Mouse (Mus musculus): Measurements from ENCODE around the gene Tpgs1. TPM values are rescaled to one million over a fixed set of nuclear protein-coding genes. Genes with fewer than 3 reads are reported as not detected.
A peak's percentile ranks its signal among the peaks of the same experiment; 100 is the strongest.

The Tpgs1 gene
- polyA plus RNA-seq, 1 experiment from 2014 or later, result 105 TPM

GRCm38 (mm10) chr10:79637128-79638110, 31.8 kb upstream of the Tpgs1 start, which contains the start of gene Shc2:
Shc2 (minus strand) TSS chr10:79637918.
- H3K27me3 ChIP-seq (replicated peaks; ENCODE audit: control insufficient read depth, insufficient read depth, low read length), result peaks cover 9% of the 10 kb centered on the region; the same call in 1 of the 2 replicates
- peak within 1 kb of the TSS; percentile 81 for H3K9ac ChIP-seq (ENCODE audit: low read length)
- WGBS, result under 1% methylated on average over 105 of the region's 116 CpGs
- peak within 1 kb of the TSS; percentile 79 for H3K4me2 ChIP-seq (ENCODE audit: low read length)
- DNase-seq (ENCODE audit: low spot score) (peak; percentile 84), ATAC-seq (peak; percentile 87)
- H3K36me3 ChIP-seq (ENCODE audit: control insufficient read depth, insufficient read depth, low read length), result no peaks in the 10 kb centered on the region
- H3K4me1 ChIP-seq (ENCODE audit: control insufficient read depth, insufficient read depth, low read length), result peaks cover 3% of the 10 kb centered on the region; the same call in 1 of the 2 replicates
- peak within 1 kb of the TSS; percentile 85 for H3K27ac ChIP-seq (ENCODE audit: low read depth, low read length)
- no peaks in the 10 kb centered on the region for H3K9me3 ChIP-seq (replicated peaks; ENCODE audit: control insufficient read depth, low read length)
- H3K4me3 ChIP-seq (ENCODE audit: low read depth, low read length), result peak within 1 kb of the TSS; percentile 77

GRCm38 (mm10) chr10:79638486-79639204, 30.5 kb upstream of the Tpgs1 start:
- Histone ChIP-seq H3K9me3 (replicated peaks; ENCODE audit: control insufficient read depth, low read length) (no peaks in the 10 kb centered on the region), H3K4me1 (ENCODE audit: control insufficient read depth, insufficient read depth, low read length) (peaks cover 3% of the 10 kb centered on the region; the same call in 1 of the 2 replicates), H3K36me3 (ENCODE audit: control insufficient read depth, insufficient read depth, low read length) (no peaks in the 10 kb centered on the region), H3K27me3 (replicated peaks; ENCODE audit: control insufficient read depth, insufficient read depth, low read length) (peaks cover 9% of the 10 kb centered on the region; the same call in 1 of the 2 replicates), H3K9ac (ENCODE audit: low read length) (peak overlapping the region; percentile 81; the same call in 1 of the 2 replicates), H3K4me3 (ENCODE audit: low read depth, low read length) (peak overlapping the region; percentile 77; the same call in 1 of the 2 replicates), H3K4me2 (ENCODE audit: low read length) (peak overlapping the region; percentile 79), H3K27ac (ENCODE audit: low read depth, low read length) (no peak overlapping the region)
- ATAC-seq, result no peak
- DNase-seq (ENCODE audit: low spot score), result peak; percentile 46
- WGBS, result 4% methylated on average over 23 of the region's 23 CpGs

GRCm38 (mm10) chr10:79645711-79646110, 23.5 kb upstream of the Tpgs1 start, which contains the start of gene Odf3l2:
Odf3l2 (minus strand) TSS chr10:79645738.
- Histone ChIP-seq H3K9ac (ENCODE audit: low read length) (no peak within 1 kb of the TSS), H3K27ac (ENCODE audit: low read depth, low read length) (no peak within 1 kb of the TSS), H3K4me2 (ENCODE audit: low read length) (no peak within 1 kb of the TSS), H3K27me3 (replicated peaks; ENCODE audit: control insufficient read depth, insufficient read depth, low read length) (no peaks in the 10 kb centered on the region), H3K4me1 (ENCODE audit: control insufficient read depth, insufficient read depth, low read length) (no peaks in the 10 kb centered on the region), H3K9me3 (replicated peaks; ENCODE audit: control insufficient read depth, low read length) (no peaks in the 10 kb centered on the region), H3K36me3 (ENCODE audit: control insufficient read depth, insufficient read depth, low read length) (no peaks in the 10 kb centered on the region), H3K4me3 (ENCODE audit: low read depth, low read length) (no peak within 1 kb of the TSS)
- DNase-seq (ENCODE audit: low spot score) (no peak), ATAC-seq (no peak)
- WGBS, result 77% methylated on average over 8 of the region's 8 CpGs

- DNase-seq (ENCODE audit: low spot score), result peak; percentile 89
- no peak overlapping the region for H3K4me2 ChIP-seq (ENCODE audit: low read length)
- 31% methylated on average over 7 of the region's 7 CpGs for WGBS
- H3K36me3 ChIP-seq (ENCODE audit: control insufficient read depth, insufficient read depth, low read length), result no peaks in the 10 kb centered on the region
- H3K27ac ChIP-seq (ENCODE audit: low read depth, low read length), result no peak overlapping the region
- peak; percentile 83 for ATAC-seq
- H3K4me3 ChIP-seq (ENCODE audit: low read depth, low read length), result no peak overlapping the region
- no peaks in the 10 kb centered on the region for H3K9me3 ChIP-seq (replicated peaks; ENCODE audit: control insufficient read depth, low read length)
- no peaks in the 10 kb centered on the region for H3K27me3 ChIP-seq (replicated peaks; ENCODE audit: control insufficient read depth, insufficient read depth, low read length)
- no peaks in the 10 kb centered on the region for H3K4me1 ChIP-seq (ENCODE audit: control insufficient read depth, insufficient read depth, low read length)
- no peak overlapping the region for H3K9ac ChIP-seq (ENCODE audit: low read length)
Observed at GRCm38 (mm10) chr10:79649070-79649751, 20.0 kb upstream of the Tpgs1 start.

GRCm38 (mm10) chr10:79652789-79653188, 16.4 kb upstream of the Tpgs1 start:
- H3K36me3 ChIP-seq (ENCODE audit: control insufficient read depth, insufficient read depth, low read length), result no peaks in the 10 kb centered on the region
- H3K4me3 ChIP-seq (ENCODE audit: low read depth, low read length), result no peak overlapping the region
- H3K9me3 ChIP-seq (replicated peaks; ENCODE audit: control insufficient read depth, low read length), result no peaks in the 10 kb centered on the region
- no peaks in the 10 kb centered on the region for H3K27me3 ChIP-seq (replicated peaks; ENCODE audit: control insufficient read depth, insufficient read depth, low read length)
- H3K4me2 ChIP-seq (ENCODE audit: low read length), result no peak overlapping the region
- H3K27ac ChIP-seq (ENCODE audit: low read depth, low read length), result no peak overlapping the region
- no peaks in the 10 kb centered on the region for H3K4me1 ChIP-seq (ENCODE audit: control insufficient read depth, insufficient read depth, low read length)
- no peak for ATAC-seq
- no peak overlapping the region for H3K9ac ChIP-seq (ENCODE audit: low read length)
- no peak for DNase-seq (ENCODE audit: low spot score)
- WGBS, result 89% methylated on average over 7 of the region's 7 CpGs

GRCm38 (mm10) chr10:79654946-79655395, 14.2 kb upstream of the Tpgs1 start:
- H3K27me3 ChIP-seq (replicated peaks; ENCODE audit: control insufficient read depth, insufficient read depth, low read length), result no peaks in the 10 kb centered on the region
- WGBS, result 16% methylated on average over 1 of the region's 1 CpGs

GRCm38 (mm10) chr10:79658829-79659228, 10.3 kb upstream of the Tpgs1 start:
- WGBS, result 25% methylated on average over 4 of the region's 4 CpGs
- no peak overlapping the region for H3K27ac ChIP-seq (ENCODE audit: low read depth, low read length)
- no peak overlapping the region for H3K4me2 ChIP-seq (ENCODE audit: low read length)
- ATAC-seq (no peak), DNase-seq (ENCODE audit: low spot score) (no peak)
- no peak overlapping the region for H3K4me3 ChIP-seq (ENCODE audit: low read depth, low read length)
- no peaks in the 10 kb centered on the region for H3K27me3 ChIP-seq (replicated peaks; ENCODE audit: control insufficient read depth, insufficient read depth, low read length)
- no peaks in the 10 kb centered on the region for H3K9me3 ChIP-seq (replicated peaks; ENCODE audit: control insufficient read depth, low read length)
- no peak overlapping the region for H3K9ac ChIP-seq (ENCODE audit: low read length)
- H3K36me3 ChIP-seq (ENCODE audit: control insufficient read depth, insufficient read depth, low read length), result no peaks in the 10 kb centered on the region
- H3K4me1 ChIP-seq (ENCODE audit: control insufficient read depth, insufficient read depth, low read length), result no peaks in the 10 kb centered on the region

More at GRCm38 (mm10) chr10:79654946-79655395, 14.2 kb upstream of the Tpgs1 start:
- H3K36me3 ChIP-seq (ENCODE audit: control insufficient read depth, insufficient read depth, low read length), result no peaks in the 10 kb centered on the region
- H3K27ac ChIP-seq (ENCODE audit: low read depth, low read length), result peak overlapping the region; percentile 68; the same call in 1 of the 2 replicates
- ATAC-seq (peak; percentile 82; the same call in 1 of the 2 replicates), DNase-seq (ENCODE audit: low spot score) (peak; percentile 65)
- no peak overlapping the region for H3K4me3 ChIP-seq (ENCODE audit: low read depth, low read length)
- no peaks in the 10 kb centered on the region for H3K4me1 ChIP-seq (ENCODE audit: control insufficient read depth, insufficient read depth, low read length)
- H3K4me2 ChIP-seq (ENCODE audit: low read length), result no peak overlapping the region
- H3K9ac ChIP-seq (ENCODE audit: low read length), result no peak overlapping the region
- no peaks in the 10 kb centered on the region for H3K9me3 ChIP-seq (replicated peaks; ENCODE audit: control insufficient read depth, low read length)

GRCm38 (mm10) chr10:79660298-79660697, 8.9 kb upstream of the Tpgs1 start:
- no peak for DNase-seq (ENCODE audit: low spot score)
- no peaks in the 10 kb centered on the region for H3K9me3 ChIP-seq (replicated peaks; ENCODE audit: control insufficient read depth, low read length)
- no peak for ATAC-seq
- no peak overlapping the region for H3K9ac ChIP-seq (ENCODE audit: low read length)
- no peaks in the 10 kb centered on the region for H3K4me1 ChIP-seq (ENCODE audit: control insufficient read depth, insufficient read depth, low read length)
- H3K27me3 ChIP-seq (replicated peaks; ENCODE audit: control insufficient read depth, insufficient read depth, low read length), result no peaks in the 10 kb centered on the region
- H3K36me3 ChIP-seq (ENCODE audit: control insufficient read depth, insufficient read depth, low read length), result no peaks in the 10 kb centered on the region
- H3K4me2 ChIP-seq (ENCODE audit: low read length), result no peak overlapping the region
- H3K27ac ChIP-seq (ENCODE audit: low read depth, low read length), result no peak overlapping the region
- 74% methylated on average over 2 of the region's 2 CpGs for WGBS
- H3K4me3 ChIP-seq (ENCODE audit: low read depth, low read length), result no peak overlapping the region

Measured in forebrain, embryonic 14.5 days (tissue).